Mouse (Mus musculus): ENCODE data around the gene Sumf2.

DNA sequence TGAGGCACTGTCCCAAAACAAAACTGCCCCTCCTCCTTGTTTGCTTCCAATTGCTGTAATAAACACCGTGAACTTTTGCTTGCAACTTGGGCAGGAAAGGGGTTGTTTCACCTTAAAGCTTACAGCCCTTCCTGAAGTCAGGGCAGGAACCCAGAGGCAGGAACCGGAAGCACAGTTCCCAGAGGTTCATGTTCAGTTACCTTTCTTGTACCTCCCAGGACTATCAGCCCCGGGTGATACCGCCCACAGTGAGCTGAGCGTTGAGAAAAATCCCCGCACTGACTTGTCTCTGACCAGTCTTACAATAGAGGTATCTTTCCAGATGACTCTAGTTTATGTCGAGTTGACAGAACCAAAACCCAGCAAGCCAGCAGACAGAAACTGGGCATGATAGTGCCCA, 62.8 kb downstream of the Sumf2 start:
- TF ChIP-seq POLR2A (IDR thresholded peaks at IDR 0.05; ENCODE audit: extremely low read depth, insufficient read depth, low read length) (no peak), CTCF (IDR thresholded peaks at IDR 0.05; ENCODE audit: extremely low read depth, insufficient read depth, low read length) (no peak)

All from cortical plate, adult 2 months (tissue).